Mouse (Mus musculus): ENCODE measurements around the gene Luc7l. TPM values are rescaled to one million over a fixed set of nuclear protein-coding genes. Genes with fewer than 3 reads are reported as not detected.
"Not testable (repeated sequence)": the region's sequence is repeated elsewhere in the genome, so short reads cannot be mapped to it uniquely, and the experiment has no call there.

The Luc7l gene
- polyA plus RNA-seq, 1 experiment = 3.2 TPM

DNA sequence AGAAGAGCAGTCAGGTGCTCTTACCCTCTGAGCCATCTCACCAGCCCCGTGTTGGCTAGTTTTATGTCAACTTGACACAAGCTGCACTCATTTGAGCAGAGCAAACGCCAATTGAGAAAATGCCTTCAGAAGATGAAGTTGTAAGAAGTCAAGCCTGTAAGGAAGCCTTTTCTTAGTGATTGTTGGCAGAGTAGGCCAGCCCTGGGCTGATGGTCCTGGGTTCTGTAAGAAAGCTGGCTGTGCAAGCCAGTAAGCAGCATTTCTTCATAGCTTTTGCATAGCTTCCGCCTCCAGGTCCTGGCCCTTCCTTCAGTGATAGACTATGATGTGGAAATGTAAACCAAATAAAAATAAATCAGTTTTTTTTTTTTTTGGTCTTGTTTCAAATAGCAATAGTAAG is 19.9 kb downstream of the Luc7l start:
- Histone ChIP-seq H3K4me1 (ENCODE audit: control insufficient read depth) (peaks cover 3% of the 10 kb centered on the region; the same call in 1 of the 2 replicates), H3K9me3 (ENCODE audit: control insufficient read depth, low read length) (no peaks in the 10 kb centered on the region), H3K27me3 (ENCODE audit: control insufficient read depth) (no peaks in the 10 kb centered on the region), H3K4me3 (replicated peaks) (no peak overlapping the region), H3K36me3 (ENCODE audit: control insufficient read depth) (peaks cover 84% of the 10 kb centered on the region)
- TF ChIP-seq TAL1 (IDR thresholded peaks at IDR 0.05; ENCODE audit: low read length) (no peak), GATA1 (IDR thresholded peaks at IDR 0.05; ENCODE audit: low read length) (no peak)

DNA sequence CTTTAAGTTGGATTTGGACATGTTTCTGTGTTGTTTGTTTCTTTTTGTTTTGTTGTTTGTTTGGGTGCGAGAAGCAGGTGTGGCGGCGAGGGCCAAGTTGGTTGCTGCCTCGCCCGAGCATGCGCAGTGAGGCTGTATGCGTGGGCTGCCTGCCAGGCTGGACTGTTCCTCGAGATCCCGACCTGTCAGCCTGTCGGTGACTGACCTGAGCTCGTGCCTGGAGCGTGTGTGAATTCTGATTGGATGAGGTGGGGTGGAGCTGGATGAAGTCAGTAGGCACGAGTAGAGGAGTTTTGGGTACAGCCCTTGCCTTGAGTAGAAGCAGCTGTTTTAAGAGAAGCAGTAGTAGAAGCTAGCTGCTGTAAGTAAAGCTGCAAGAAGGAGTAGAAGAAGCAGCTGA is 23.2 kb downstream of the Luc7l start:
- Histone ChIP-seq H3K36me3 (ENCODE audit: control insufficient read depth) (peaks cover 87% of the 10 kb centered on the region), H3K4me1 (ENCODE audit: control insufficient read depth) (peaks cover 3% of the 10 kb centered on the region; the same call in 1 of the 2 replicates), H3K9me3 (ENCODE audit: control insufficient read depth, low read length) (no peaks in the 10 kb centered on the region), H3K4me3 (replicated peaks) (no peak overlapping the region), H3K27me3 (ENCODE audit: control insufficient read depth) (no peaks in the 10 kb centered on the region)
- TF ChIP-seq TAL1 (IDR thresholded peaks at IDR 0.05; ENCODE audit: low read length) = no peak
- no peak for TF ChIP-seq GATA1 (IDR thresholded peaks at IDR 0.05; ENCODE audit: low read length)

DNA sequence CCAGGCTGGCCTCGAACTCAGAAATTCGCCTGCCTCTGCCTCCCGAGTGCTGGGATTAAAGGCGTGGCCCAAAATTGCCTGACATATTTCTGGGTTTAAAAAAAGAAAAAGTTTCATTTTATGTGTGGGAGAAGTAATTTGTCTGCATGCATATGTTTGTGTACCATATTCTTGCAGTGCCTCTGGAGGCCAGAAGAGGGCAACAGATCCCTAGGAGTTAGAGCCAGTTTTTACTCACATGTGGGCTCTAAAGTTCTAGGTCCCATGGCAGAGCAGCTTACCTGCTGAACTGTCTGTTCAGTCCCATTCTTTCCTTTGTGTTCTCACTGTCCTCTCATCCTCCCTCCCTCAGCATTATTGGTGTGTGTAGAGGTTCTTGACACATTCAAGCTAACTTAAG is 24.0 kb downstream of the Luc7l start:
- no peaks in the 10 kb centered on the region for H3K9me3 ChIP-seq (ENCODE audit: control insufficient read depth, low read length)
- peaks cover 87% of the 10 kb centered on the region for H3K36me3 ChIP-seq (ENCODE audit: control insufficient read depth)
- no peak overlapping the region for H3K4me3 ChIP-seq (replicated peaks)
- no peaks in the 10 kb centered on the region for H3K27me3 ChIP-seq (ENCODE audit: control insufficient read depth)
- TF ChIP-seq GATA1 (IDR thresholded peaks at IDR 0.05; ENCODE audit: low read length) (no peak), TAL1 (IDR thresholded peaks at IDR 0.05; ENCODE audit: low read length) (no peak)
- H3K4me1 ChIP-seq (ENCODE audit: control insufficient read depth) = peaks cover 3% of the 10 kb centered on the region; the same call in 1 of the 2 replicates

DNA sequence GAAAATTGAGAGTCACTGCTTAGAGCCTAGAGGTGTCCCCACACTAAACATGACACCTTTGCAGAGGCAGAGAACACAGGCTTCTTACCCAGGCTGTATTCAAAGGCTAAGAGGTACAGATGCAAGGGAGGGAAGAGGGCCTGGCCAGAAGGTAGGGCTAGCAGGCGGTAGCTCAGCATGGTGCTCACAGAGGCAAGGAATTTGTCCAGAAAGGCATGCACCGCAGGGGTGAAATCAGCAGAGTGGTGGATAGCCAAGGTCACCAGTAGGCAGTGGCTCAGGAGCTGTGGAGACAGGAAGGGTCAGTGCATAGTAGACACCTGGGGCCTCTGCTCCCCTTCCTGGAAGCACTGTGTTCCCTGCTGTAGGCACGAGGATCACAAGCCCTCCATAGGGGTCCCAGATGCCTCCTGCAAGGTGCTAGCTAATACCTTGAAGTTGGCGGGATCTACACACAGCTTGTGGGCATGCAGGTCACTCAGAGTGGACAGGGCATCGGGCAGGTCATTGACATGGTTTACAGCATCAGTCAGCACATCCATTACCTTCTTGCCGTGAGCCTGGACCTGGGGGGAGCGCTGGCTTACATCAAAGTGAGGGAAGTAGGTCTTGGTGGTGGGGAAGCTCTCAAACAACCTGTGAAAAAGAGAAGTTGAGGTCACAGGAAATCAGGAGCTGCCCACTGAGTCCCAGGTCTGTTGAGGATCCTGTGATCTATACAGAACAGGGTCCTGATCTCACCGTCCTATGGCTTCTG is 33.7 kb downstream of the Luc7l start:
- Histone ChIP-seq H3K4me1 (ENCODE audit: control insufficient read depth) (no peaks in the 10 kb centered on the region), H3K9me3 (ENCODE audit: control insufficient read depth, low read length) (peaks cover 2% of the 10 kb centered on the region; the same call in 1 of the 2 replicates), H3K4me3 (replicated peaks) (no peak overlapping the region), H3K27me3 (ENCODE audit: control insufficient read depth) (no peaks in the 10 kb centered on the region), H3K36me3 (ENCODE audit: control insufficient read depth) (peaks cover 85% of the 10 kb centered on the region)
- no peak for TF ChIP-seq TAL1 (IDR thresholded peaks at IDR 0.05; ENCODE audit: low read length)
- no peak for TF ChIP-seq GATA1 (IDR thresholded peaks at IDR 0.05; ENCODE audit: low read length)

DNA sequence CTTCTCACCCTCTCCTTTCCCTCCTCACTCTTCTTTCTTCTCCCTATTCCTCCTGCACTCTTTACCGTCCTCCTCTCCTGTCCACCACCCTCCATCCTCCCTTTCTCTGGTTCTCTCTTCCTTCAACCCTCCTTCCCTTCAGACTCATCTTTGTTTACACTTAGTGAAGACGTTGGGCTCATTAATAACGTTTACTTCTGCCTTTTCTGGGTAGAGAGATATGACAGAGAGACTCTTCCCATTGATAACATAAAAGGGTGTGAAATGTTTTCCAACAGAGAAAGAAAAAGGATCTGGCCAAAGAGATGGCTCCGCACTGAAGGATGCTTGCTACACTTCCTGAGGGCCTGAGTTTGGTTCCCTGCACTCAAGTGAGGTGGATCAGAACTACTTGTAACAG is 36.8 kb downstream of the Luc7l start:
- Histone ChIP-seq H3K9me3 (ENCODE audit: control insufficient read depth, low read length) (peaks cover 6% of the 10 kb centered on the region; the same call in 1 of the 2 replicates), H3K4me3 (replicated peaks) (no peak overlapping the region), H3K4me1 (ENCODE audit: control insufficient read depth) (no peaks in the 10 kb centered on the region), H3K36me3 (ENCODE audit: control insufficient read depth) (peaks cover 54% of the 10 kb centered on the region), H3K27me3 (ENCODE audit: control insufficient read depth) (no peaks in the 10 kb centered on the region)
- TF ChIP-seq TAL1 (IDR thresholded peaks at IDR 0.05; ENCODE audit: low read length) = no peak
- TF ChIP-seq GATA1 (IDR thresholded peaks at IDR 0.05; ENCODE audit: low read length) = no peak

DNA sequence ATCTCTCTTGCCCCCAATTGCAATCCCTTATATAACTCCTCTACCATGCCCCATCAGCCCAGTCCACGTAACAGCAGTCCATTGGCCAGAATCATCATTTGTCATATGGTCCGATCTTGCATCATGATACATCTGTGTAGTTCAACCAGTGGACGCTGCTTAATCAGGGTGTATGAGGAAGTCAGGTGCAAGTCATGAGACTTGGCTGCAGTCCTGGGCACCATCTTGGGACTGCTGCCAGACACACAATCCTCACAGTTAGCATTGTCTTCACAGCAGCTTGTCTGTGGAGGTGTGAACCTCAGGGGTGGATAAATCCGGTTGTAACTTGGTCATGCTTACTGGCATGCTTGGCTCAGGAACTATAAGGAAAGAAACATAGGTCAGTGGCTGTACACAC is 45.6 kb downstream of the Luc7l start:
- H3K4me3 ChIP-seq (replicated peaks); H3K36me3 ChIP-seq (ENCODE audit: control insufficient read depth); H3K9me3 ChIP-seq (ENCODE audit: control insufficient read depth, low read length); H3K4me1 ChIP-seq (ENCODE audit: control insufficient read depth); H3K27me3 ChIP-seq (ENCODE audit: control insufficient read depth): not testable (repeated sequence)

DNA sequence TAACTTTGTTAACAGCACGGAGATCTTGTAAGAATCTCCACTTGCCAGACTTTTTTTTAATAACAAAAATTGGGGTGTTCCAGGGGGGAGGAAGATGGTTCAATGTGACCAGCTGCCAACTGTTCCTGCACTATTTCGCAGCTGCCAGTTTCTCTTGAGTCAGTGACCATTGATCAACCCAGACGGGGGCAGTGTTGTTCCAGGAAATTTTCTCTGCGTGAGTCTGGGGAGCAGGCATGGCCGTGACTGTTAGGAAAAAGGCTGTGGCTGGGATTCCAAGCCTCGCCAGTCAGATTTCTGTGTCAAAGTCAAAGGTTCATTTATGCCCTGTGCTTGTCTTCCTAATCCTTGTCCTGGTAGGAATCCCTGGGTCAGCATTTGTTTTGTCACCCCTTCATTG is 61.6 kb downstream of the Luc7l start:
- peaks cover 11% of the 10 kb centered on the region for H3K9me3 ChIP-seq (ENCODE audit: control insufficient read depth, low read length)
- peaks cover 2% of the 10 kb centered on the region for H3K27me3 ChIP-seq (ENCODE audit: control insufficient read depth)
- H3K4me3 ChIP-seq (replicated peaks) = no peak overlapping the region
- no peaks in the 10 kb centered on the region for H3K36me3 ChIP-seq (ENCODE audit: control insufficient read depth)
- TF ChIP-seq TAL1 (IDR thresholded peaks at IDR 0.05; ENCODE audit: low read length) = no peak
- no peak for TF ChIP-seq GATA1 (IDR thresholded peaks at IDR 0.05; ENCODE audit: low read length)
- no peaks in the 10 kb centered on the region for H3K4me1 ChIP-seq (ENCODE audit: control insufficient read depth)

DNA sequence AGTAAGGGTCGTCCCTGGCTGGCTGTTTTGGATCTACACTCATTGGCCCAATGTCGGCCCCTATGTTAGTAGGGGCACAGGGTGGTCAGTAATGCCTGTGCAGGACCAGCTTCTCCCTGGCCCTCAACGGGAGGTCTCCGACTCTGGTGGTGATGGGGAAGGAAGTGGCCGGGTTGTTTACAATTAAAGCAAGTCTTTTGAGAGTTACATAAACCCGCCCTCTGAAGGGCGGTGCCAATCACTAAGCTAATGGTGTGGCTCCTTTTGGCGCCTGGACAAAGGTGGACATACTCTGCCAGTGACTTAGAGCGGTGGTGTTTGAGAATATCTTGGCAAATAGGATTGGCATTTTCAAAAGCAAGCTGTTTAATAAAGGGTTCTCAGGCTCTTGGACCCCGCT is 62.8 kb downstream of the Luc7l start:
- Histone ChIP-seq H3K4me1 (ENCODE audit: control insufficient read depth) (no peaks in the 10 kb centered on the region), H3K27me3 (ENCODE audit: control insufficient read depth) (peaks cover 6% of the 10 kb centered on the region), H3K9me3 (ENCODE audit: control insufficient read depth, low read length) (peaks cover 23% of the 10 kb centered on the region), H3K36me3 (ENCODE audit: control insufficient read depth) (no peaks in the 10 kb centered on the region), H3K4me3 (replicated peaks) (no peak overlapping the region)
- TF ChIP-seq TAL1 (IDR thresholded peaks at IDR 0.05; ENCODE audit: low read length) (no peak), GATA1 (IDR thresholded peaks at IDR 0.05; ENCODE audit: low read length) (no peak)

DNA sequence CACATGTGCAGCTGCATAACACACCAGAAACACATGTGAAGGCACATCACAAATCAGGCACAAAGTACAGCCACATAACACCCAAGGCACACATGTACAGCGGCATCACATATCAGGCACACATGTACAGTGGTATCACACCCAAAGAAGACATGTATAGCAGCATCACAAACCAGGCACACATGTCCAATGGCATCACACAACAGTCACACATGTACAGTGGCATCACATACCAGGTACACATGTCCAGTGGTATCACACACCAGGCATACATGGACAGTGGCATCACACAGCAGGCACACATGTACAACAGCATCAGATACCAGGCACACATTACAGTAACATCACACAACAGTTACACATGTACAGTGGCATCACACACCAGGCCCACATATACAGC is 65.7 kb downstream of the Luc7l start:
- peaks cover 9% of the 10 kb centered on the region for H3K27me3 ChIP-seq (ENCODE audit: control insufficient read depth)
- H3K4me3 ChIP-seq (replicated peaks) = no peak overlapping the region

More for the DNA sequence above, 65.7 kb downstream of the Luc7l start:
- Histone ChIP-seq H3K9me3 (ENCODE audit: control insufficient read depth, low read length) (peaks cover 40% of the 10 kb centered on the region), H3K4me1 (ENCODE audit: control insufficient read depth) (no peaks in the 10 kb centered on the region), H3K36me3 (ENCODE audit: control insufficient read depth) (no peaks in the 10 kb centered on the region)
- TF ChIP-seq GATA1 (IDR thresholded peaks at IDR 0.05; ENCODE audit: low read length) = no peak
- TF ChIP-seq TAL1 (IDR thresholded peaks at IDR 0.05; ENCODE audit: low read length) = no peak

Other genes starting within 250 kb of the Luc7l start
- gene Rab11fip3, start 183.3 kb upstream of the Luc7l start, polyA plus RNA-seq (2012) = 0.23 and 0.36 TPM in 2 replicates
- 0.02 TPM in 1 of 2 replicates, not detected in the other for gene Decr2, start 162.6 kb upstream of the Luc7l start, polyA plus RNA-seq (2012)
- 5.5 and 9.0 TPM in 2 replicates for gene Nme4, start 157.3 kb upstream of the Luc7l start, polyA plus RNA-seq (2012)
- gene Tmem8, start 139.6 kb upstream of the Luc7l start, polyA plus RNA-seq (2012) = 0.21 and 0.31 TPM in 2 replicates
- 28.4 and 31.6 TPM in 2 replicates for gene Mrpl28, start 129.4 kb upstream of the Luc7l start, polyA plus RNA-seq (2012)
- gene Axin1, start 114.2 kb upstream of the Luc7l start, polyA plus RNA-seq (2012) = 3.2 and 3.3 TPM in 2 replicates
- gene Pdia2, start 53.8 kb upstream of the Luc7l start, polyA plus RNA-seq (2012) = 25.5 and 26.9 TPM in 2 replicates
- gene Rgs11, start 49.9 kb upstream of the Luc7l start, polyA plus RNA-seq (2012) = 0.03 and 0.06 TPM in 2 replicates
- gene Arhgdig, start 45.1 kb upstream of the Luc7l start, polyA plus RNA-seq (2012) = 4.3 and 5.1 TPM in 2 replicates
- gene Fam234a, start 8.7 kb upstream of the Luc7l start, polyA plus RNA-seq (2012) = 0.09 and 0.15 TPM in 2 replicates
- not detected in 2 replicates for gene Neurl1b, start 161.9 kb downstream of the Luc7l start, polyA plus RNA-seq (2012)

Data from erythroblast, embryonic 14.5 days (primary cell).